In the genomic region with DNA sequence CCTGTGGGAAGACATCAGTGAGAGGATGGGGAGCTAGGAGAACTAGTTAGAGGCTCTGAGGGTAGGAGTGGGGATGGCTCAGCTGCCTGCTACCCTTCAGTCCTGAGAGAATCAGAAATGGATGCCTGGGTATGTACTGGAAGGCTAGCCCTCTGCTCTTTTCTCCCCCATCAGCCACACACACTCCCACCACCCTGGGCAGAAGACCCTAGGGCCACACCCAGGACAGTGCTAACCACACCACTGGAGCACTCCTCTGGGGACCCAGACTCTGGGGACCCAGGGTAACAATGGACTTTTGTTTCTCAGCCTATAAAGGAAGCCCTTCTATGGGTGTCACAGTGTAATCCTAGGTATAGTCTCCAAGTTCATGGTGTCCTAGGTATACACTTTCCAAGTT, we compare ENCODE assay signal across 13 mouse cellular contexts.
DNase-seq lines count a peak whose midpoint lies in the region; ATAC-seq and TF ChIP-seq lines count a peak whose summit lies in the region.
"Had no signal": no experiment of that assay in that cellular context is flagged by ENCODE, and none has a peak within 500 bp of the region (broad histone marks: within the 10 kb centered on the region; RNA-seq: fewer than 3 reads in every experiment).

No protein-coding gene starts in this region.

- intact Hi-C loops in heart, postnatal 25 days (cut with DNase I) = no loop called here

- no peak for TF ChIP-seq CTCF in heart, postnatal 0 days (IDR thresholded peaks at IDR 0.05; ENCODE audit: low read depth)

- no peak overlapping the region for H3K4me3 ChIP-seq in embryonic facial prominence, embryonic 13.5 days
- no peak overlapping the region for H3K4me3 ChIP-seq in embryonic facial prominence, embryonic 10.5 days
- no peak overlapping the region for H3K4me3 ChIP-seq in heart, embryonic 14.5 days (ENCODE audit: control insufficient read depth in 1 of 2, insufficient read depth in 1 of 2, low read depth in 1 of 2, low read length in 2 of 2)
- H3K4me3 ChIP-seq in lung, embryonic 15.5 days = no peak overlapping the region
- H3K4me3 ChIP-seq in heart, postnatal 0 days (ENCODE audit: low read depth, low read length) = no peak overlapping the region
- H3K4me3 ChIP-seq: left cerebral cortex, adult 2 months; limb, embryonic 13.5 days had no signal

- H3K4me1 ChIP-seq in embryonic facial prominence, embryonic 13.5 days = peaks cover 8% of the 10 kb centered on the region
- peaks cover 10% of the 10 kb centered on the region; the same call in 1 of the 2 replicates for H3K4me1 ChIP-seq in embryonic facial prominence, embryonic 10.5 days
- H3K4me1 ChIP-seq in heart, embryonic 14.5 days (ENCODE audit: control insufficient read depth in 2 of 2, insufficient read depth in 2 of 2, low read length in 2 of 2) = peaks cover 10 to 17% of the 10 kb centered on the region in 2 experiments
- H3K4me1 ChIP-seq in lung, embryonic 15.5 days = peaks cover 22% of the 10 kb centered on the region
- peaks cover 19% of the 10 kb centered on the region for H3K4me1 ChIP-seq in heart, postnatal 0 days (ENCODE audit: control insufficient read depth, insufficient read depth)

- no peak for ATAC-seq in embryonic facial prominence, embryonic 13.5 days (ENCODE audit: insufficient number of reproducible peaks, insufficient read depth, low FRiP score, low TSS enrichment, low read depth)
- ATAC-seq in heart, embryonic 14.5 days (ENCODE audit: insufficient number of reproducible peaks, insufficient read depth, low FRiP score, low read depth) = no peak
- no peak for ATAC-seq in lung, embryonic 15.5 days (ENCODE audit: borderline replicate concordance, extremely low read depth, low FRiP score, low TSS enrichment)
- no peak for ATAC-seq in heart, postnatal 0 days (ENCODE audit: insufficient read depth, low read depth)
- ATAC-seq: forebrain, embryonic 16.5 days; midbrain, embryonic 16.5 days had no signal

- no peaks in the 10 kb centered on the region for H3K27me3 ChIP-seq in embryonic facial prominence, embryonic 13.5 days
- H3K27me3 ChIP-seq in embryonic facial prominence, embryonic 10.5 days (replicated peaks; ENCODE audit: low read depth, poor library complexity, severe bottlenecking) = no peaks in the 10 kb centered on the region
- H3K27me3 ChIP-seq in heart, embryonic 14.5 days (ENCODE audit: control insufficient read depth, insufficient read depth, low read length) = no peaks in the 10 kb centered on the region
- no peaks in the 10 kb centered on the region for H3K27me3 ChIP-seq in lung, embryonic 15.5 days
- no peaks in the 10 kb centered on the region for H3K27me3 ChIP-seq in heart, postnatal 0 days (ENCODE audit: control insufficient read depth, insufficient read depth, low read length)
- H3K27me3 ChIP-seq: limb, embryonic 13.5 days had no signal

- H3K4me2 ChIP-seq in embryonic facial prominence, embryonic 13.5 days = no peak overlapping the region
- no peak overlapping the region for H3K4me2 ChIP-seq in heart, embryonic 14.5 days (ENCODE audit: low read length)
- H3K4me2 ChIP-seq in lung, embryonic 15.5 days = no peak overlapping the region
- H3K4me2 ChIP-seq in heart, postnatal 0 days (ENCODE audit: low read depth, low read length) = no peak overlapping the region
- H3K4me2 ChIP-seq: limb, embryonic 13.5 days had no signal

- DNase-seq in embryonic facial prominence, embryonic 10.5 days (ENCODE audit: low spot score) = no peak
- no peak for DNase-seq in heart, postnatal 25 days (ENCODE audit: low spot score)
- DNase-seq in lung, postnatal 4 days = no peak
- DNase-seq in heart, postnatal 0 days (ENCODE audit: low spot score) = no peak
- no peak for DNase-seq in kidney, adult 11 months
- DNase-seq: cerebellum, adult 2 months had no signal

- H3K9me3 ChIP-seq in embryonic facial prominence, embryonic 13.5 days = no peaks in the 10 kb centered on the region
- H3K9me3 ChIP-seq in embryonic facial prominence, embryonic 10.5 days = no peaks in the 10 kb centered on the region
- no peaks in the 10 kb centered on the region for H3K9me3 ChIP-seq in heart, embryonic 14.5 days (ENCODE audit: control insufficient read depth, low read length)
- no peaks in the 10 kb centered on the region for H3K9me3 ChIP-seq in lung, embryonic 15.5 days
- H3K9me3 ChIP-seq in heart, postnatal 0 days (replicated peaks; ENCODE audit: control insufficient read depth, low read length) = no peaks in the 10 kb centered on the region
- H3K9me3 ChIP-seq: limb, embryonic 13.5 days had no signal

- H3K9ac ChIP-seq in embryonic facial prominence, embryonic 13.5 days = no peak overlapping the region
- no peak overlapping the region for H3K9ac ChIP-seq in heart, embryonic 14.5 days (ENCODE audit: low read length)
- no peak overlapping the region for H3K9ac ChIP-seq in lung, embryonic 15.5 days
- H3K9ac ChIP-seq in heart, postnatal 0 days (replicated peaks; ENCODE audit: low read depth, low read length) = no peak overlapping the region
- H3K9ac ChIP-seq: limb, embryonic 13.5 days had no signal

- TF ChIP-seq EP300 in heart, postnatal 0 days (IDR thresholded peaks at IDR 0.05; ENCODE audit: low read depth) = no peak

- H3K27ac ChIP-seq in embryonic facial prominence, embryonic 13.5 days = peak overlapping the region; percentile 16; the same call in 1 of the 2 replicates
- no peak overlapping the region for H3K27ac ChIP-seq in embryonic facial prominence, embryonic 10.5 days (replicated peaks)
- H3K27ac ChIP-seq in heart, embryonic 14.5 days (replicated peaks in 1 of 2; ENCODE audit: control insufficient read depth in 1 of 2, insufficient read depth in 1 of 2, low read depth in 2 of 2, low read length in 2 of 2) = peak overlapping the region; percentile 76 to 81; a peak in 3 of 4 replicates
- H3K27ac ChIP-seq in lung, embryonic 15.5 days = peak overlapping the region; percentile 69; the same call in 1 of the 2 replicates
- H3K27ac ChIP-seq in heart, postnatal 0 days (ENCODE audit: low read depth) = peak overlapping the region; percentile 65
- H3K27ac ChIP-seq: left cerebral cortex, adult 2 months had no signal

- H3K36me3 ChIP-seq in embryonic facial prominence, embryonic 13.5 days = no peaks in the 10 kb centered on the region
- H3K36me3 ChIP-seq in embryonic facial prominence, embryonic 10.5 days (replicated peaks) = no peaks in the 10 kb centered on the region
- H3K36me3 ChIP-seq in heart, embryonic 14.5 days (ENCODE audit: control insufficient read depth, insufficient read depth, low read length) = no peaks in the 10 kb centered on the region
- H3K36me3 ChIP-seq in lung, embryonic 15.5 days = no peaks in the 10 kb centered on the region
- H3K36me3 ChIP-seq in heart, postnatal 0 days (replicated peaks; ENCODE audit: control insufficient read depth, insufficient read depth, low read length) = no peaks in the 10 kb centered on the region
- H3K36me3 ChIP-seq: limb, embryonic 13.5 days had no signal
